Mouse (Mus musculus) heart, adult 2 months (tissue): ENCODE measurements around the gene Dpf3. TPM values are rescaled to one million over a fixed set of nuclear protein-coding genes. Genes with fewer than 3 reads are reported as not detected.

ENCODE experiments used
- DNase-seq, 2 experiments: peaks; one replicate each; pipeline ENCODE4 v3.0.0; 2021
- H3K27ac ChIP-seq: fragments of 200-600 bp; 2 replicates; pipeline ENCODE4 v1.8.1; 2022
- H3K27me3 ChIP-seq: fragments of 200-500 bp; 2 replicates; pipeline ENCODE4 v1.6.1; 2012; ENCODE audit warnings: mild to moderate bottlenecking, low read length, inconsistent platforms, mixed read lengths; ENCODE audit not compliant: control insufficient read depth, insufficient read depth
- H3K36me3 ChIP-seq: fragments of 200-500 bp; 2 replicates; pipeline ENCODE4 v1.6.1; 2012; ENCODE audit warnings: low read length, inconsistent platforms; ENCODE audit not compliant: control insufficient read depth, insufficient read depth
- H3K4me1 ChIP-seq: fragments of 200-500 bp; 2 replicates; pipeline ENCODE4 v1.6.1; 2011; ENCODE audit warnings: low read length; ENCODE audit not compliant: control insufficient read depth, insufficient read depth
- H3K4me3 ChIP-seq: fragments of 200-600 bp; 2 replicates; pipeline ENCODE4 v1.8.1; 2022
- H3K79me2 ChIP-seq: fragments of 200-500 bp; replicated peaks from 2 replicates; pipeline ENCODE4 v1.6.1; 2012; ENCODE audit warnings: mild to moderate bottlenecking, inconsistent platforms, low read length, moderate library complexity, mixed read lengths; ENCODE audit not compliant: control insufficient read depth, insufficient read depth
- H3K9ac ChIP-seq: fragments of 200-500 bp; 2 replicates; pipeline ENCODE4 v1.6.1; 2012; ENCODE audit warnings: low read depth, mild to moderate bottlenecking, control low read depth, inconsistent platforms, low read length, mixed read lengths
- CTCF ChIP-seq: fragments of 200-600 bp; IDR thresholded peaks from 2 replicates; pipeline ENCODE4 v1.8.1; 2022; ENCODE audit warnings: antibody characterized with exemption, mild to moderate bottlenecking, moderate library complexity
- EP300 ChIP-seq: fragments of 200-500 bp; IDR thresholded peaks from 2 replicates; pipeline ENCODE4 v1.6.1; 2011; ENCODE audit warnings: low read depth, low read length, control low read depth; ENCODE audit not compliant: insufficient read depth
- POLR2A ChIP-seq: fragments of 200-500 bp; IDR thresholded peaks from 2 replicates; pipeline ENCODE4 v1.6.1; 2011; ENCODE audit warnings: mild to moderate bottlenecking, low read depth, low read length, control low read depth; ENCODE audit not compliant: insufficient read depth
- WGBS: fragments of 180-500 bp; shearing (Covaris S2); methylation state at CpG from one replicate; pipeline ENCODE4 v1.1.7; 2018; 5-methylcytosine and 5-hydroxymethylcytosine counted together
- intact Hi-C: fragments of 180-260 bp; cut with DNase I; formaldehyde crosslinking; loops from one replicate; pipeline ENCODE4 v1.15.1; 2025
- polyA plus RNA-seq: library from polyadenylated mRNA; depleted of rRNA; stranded (reverse); fragments of >200 nt; gene quantifications from 2 replicates; pipeline ENCODE4 v1.2.3, GENCODE M21; 2012; rRNA removed
- total RNA-seq, 2 experiments: library from RNA; stranded (reverse); gene quantifications; 2 replicates each; pipeline ENCODE4 v1.2.3; 2021

Gene Dpf3
- total and polyA plus RNA-seq, 3 experiments: 9.1 to 18.8 (median 16.6) TPM

DNA sequence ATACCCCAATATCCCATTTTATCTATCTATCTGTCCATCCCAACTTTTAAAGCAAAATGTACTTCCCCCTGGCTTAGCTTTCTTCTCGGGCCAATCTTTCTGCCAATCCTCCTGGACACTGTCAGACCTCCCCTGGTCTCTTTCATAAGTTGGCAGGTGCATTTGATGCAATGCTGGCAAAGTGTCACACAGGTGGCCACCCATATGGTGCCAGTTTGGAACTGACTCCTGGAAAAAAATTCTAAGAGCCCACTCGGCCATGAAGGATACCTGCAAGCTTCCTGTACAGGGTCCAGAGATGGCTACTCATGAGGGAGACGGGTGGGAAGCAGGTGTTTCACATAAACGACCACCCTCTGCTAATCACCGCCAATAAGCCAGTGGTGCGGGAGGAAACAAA, 307.0 kb downstream of the Dpf3 start:
- Histone ChIP-seq H3K4me3 (no peak overlapping the region), H3K27ac (no peak overlapping the region), H3K27me3 (no peaks in the 10 kb centered on the region), H3K36me3 (no peaks in the 10 kb centered on the region), H3K79me2 (no peaks in the 10 kb centered on the region), H3K4me1 (no peaks in the 10 kb centered on the region), H3K9ac (no peak overlapping the region)
- intact Hi-C loops: no loop called here
- no peak for DNase-seq
- 75% methylated on average over 6 of the region's 6 CpGs for WGBS
- no peak for TF ChIP-seq CTCF
- TF ChIP-seq EP300: no peak
- TF ChIP-seq POLR2A: no peak

GRCm38 (mm10) chr12:83179860-83180259, 307.7 kb downstream of the Dpf3 start:
- intact Hi-C loops: no loop called here
- H3K27ac ChIP-seq: no peak overlapping the region
- 63% methylated on average over 1 of the region's 1 CpGs for WGBS
- DNase-seq: no peak
- H3K4me1 ChIP-seq: no peaks in the 10 kb centered on the region
- H3K27me3 ChIP-seq: no peaks in the 10 kb centered on the region
- TF ChIP-seq POLR2A (no peak), CTCF (no peak), EP300 (no peak)
- no peaks in the 10 kb centered on the region for H3K36me3 ChIP-seq
- H3K79me2 ChIP-seq: no peaks in the 10 kb centered on the region
- no peak overlapping the region for H3K4me3 ChIP-seq
- no peak overlapping the region for H3K9ac ChIP-seq

GRCm38 (mm10) chr12:83178770-83179169, 308.7 kb downstream of the Dpf3 start:
- TF ChIP-seq EP300 (no peak), CTCF (no peak), POLR2A (no peak)
- no peak for DNase-seq
- H3K9ac ChIP-seq: no peak overlapping the region
- intact Hi-C loops: no loop called here
- WGBS: 84% methylated on average over 2 of the region's 2 CpGs
- H3K36me3 ChIP-seq: no peaks in the 10 kb centered on the region
- no peaks in the 10 kb centered on the region for H3K27me3 ChIP-seq
- H3K27ac ChIP-seq: no peak overlapping the region
- no peaks in the 10 kb centered on the region for H3K79me2 ChIP-seq
- no peak overlapping the region for H3K4me3 ChIP-seq
- H3K4me1 ChIP-seq: no peaks in the 10 kb centered on the region

DNA sequence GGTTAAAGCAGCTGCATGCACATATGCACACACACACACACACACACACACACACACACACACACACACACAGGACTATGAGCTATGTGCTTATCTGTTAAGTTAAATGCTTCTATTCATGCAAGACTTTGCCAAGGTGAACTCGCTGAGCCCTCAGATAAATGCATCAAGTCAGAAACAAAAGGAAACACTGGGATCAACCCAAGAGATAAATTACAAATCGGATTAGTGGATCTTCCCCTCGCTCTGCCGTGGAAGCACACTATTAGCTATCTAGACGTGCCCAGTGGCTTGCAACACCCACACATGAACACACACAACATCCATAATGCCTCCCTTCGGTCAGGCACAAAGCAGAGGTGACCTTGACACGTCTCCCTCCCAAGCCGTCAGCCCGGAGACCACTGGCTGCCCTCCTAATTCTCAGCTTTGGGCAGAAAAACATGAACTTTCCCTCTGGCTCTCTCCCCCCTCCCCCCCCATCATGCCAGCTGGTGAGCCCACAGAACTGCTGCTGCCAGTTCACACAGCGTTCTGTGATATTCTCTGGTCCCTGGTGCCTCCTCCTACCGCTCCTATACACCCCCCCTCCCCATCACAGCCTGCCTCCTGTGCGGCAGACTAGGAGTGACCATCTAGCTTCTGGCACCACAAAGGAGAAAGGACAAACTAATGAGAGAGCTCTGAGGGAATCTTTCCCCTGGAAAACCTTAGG, 317.9 kb downstream of the Dpf3 start:
- Histone ChIP-seq H3K27ac (no peak overlapping the region), H3K4me3 (no peak overlapping the region), H3K9ac (no peak overlapping the region), H3K27me3 (no peaks in the 10 kb centered on the region), H3K79me2 (no peaks in the 10 kb centered on the region), H3K4me1 (no peaks in the 10 kb centered on the region), H3K36me3 (no peaks in the 10 kb centered on the region)
- WGBS: 19% methylated on average over 12 of the region's 12 CpGs
- no peak for DNase-seq
- TF ChIP-seq POLR2A (no peak), CTCF (no peak), EP300 (no peak)
- intact Hi-C loops: no loop called here

DNA sequence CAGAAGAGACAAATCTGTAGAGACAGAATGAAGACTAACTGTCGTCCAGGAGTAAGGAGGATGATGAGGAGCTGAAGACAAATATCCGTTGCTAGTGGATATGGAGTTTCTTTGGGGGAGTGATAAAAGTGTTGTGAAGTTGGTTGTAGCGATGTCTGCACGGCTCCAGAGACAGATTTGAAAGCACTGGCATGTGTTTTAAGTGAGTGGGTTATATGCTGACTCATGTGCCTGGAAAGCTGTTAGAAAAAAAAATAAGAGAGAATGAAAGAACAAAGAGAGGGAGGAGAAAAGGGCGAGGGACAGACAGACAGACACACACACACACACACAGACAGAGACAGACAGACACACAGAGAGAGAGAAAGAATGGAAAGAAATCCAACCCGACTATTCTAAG, 319.2 kb downstream of the Dpf3 start:
- WGBS: 74% methylated on average over 6 of the region's 6 CpGs
- no peaks in the 10 kb centered on the region for H3K36me3 ChIP-seq
- H3K27ac ChIP-seq: no peak overlapping the region
- H3K79me2 ChIP-seq: no peaks in the 10 kb centered on the region
- H3K4me1 ChIP-seq: no peaks in the 10 kb centered on the region
- no peak overlapping the region for H3K9ac ChIP-seq
- no peak for TF ChIP-seq EP300
- TF ChIP-seq POLR2A: no peak
- TF ChIP-seq CTCF: no peak
- H3K27me3 ChIP-seq: no peaks in the 10 kb centered on the region
- DNase-seq: no peak
- intact Hi-C loops: no loop called here
- H3K4me3 ChIP-seq: no peak overlapping the region

- TF ChIP-seq POLR2A: no peak
- TF ChIP-seq EP300: no peak
- no peak for TF ChIP-seq CTCF
- no peaks in the 10 kb centered on the region for H3K27me3 ChIP-seq
- H3K4me3 ChIP-seq: no peak overlapping the region
- no peak overlapping the region for H3K9ac ChIP-seq
- no peak overlapping the region for H3K27ac ChIP-seq
- no peaks in the 10 kb centered on the region for H3K36me3 ChIP-seq
- no peak for DNase-seq
- 47% methylated on average over 1 of the region's 1 CpGs for WGBS
- intact Hi-C loops: no loop called here
- H3K79me2 ChIP-seq: no peaks in the 10 kb centered on the region
- no peaks in the 10 kb centered on the region for H3K4me1 ChIP-seq
Measured at GRCm38 (mm10) chr12:83165058-83165457, 322.5 kb downstream of the Dpf3 start.

Other genes starting within 250 kb of the Dpf3 start
- 10 to 100 TPM; 11.9 to 13.6 TPM for gene Dcaf4, start 32.8 kb upstream of the Dpf3 start, total RNA-seq
- 17.2 and 26.1 TPM in 2 replicates for gene Dcaf4, start 32.8 kb upstream of the Dpf3 start, polyA plus RNA-seq
- gene Zfyve1, start 109.5 kb upstream of the Dpf3 start, total RNA-seq: 10 to 100 TPM; 13.4 to 15.3 TPM
- gene Zfyve1, start 109.5 kb upstream of the Dpf3 start, polyA plus RNA-seq: 10.0 and 17.7 TPM in 2 replicates
- gene Rbm25, start 143.5 kb upstream of the Dpf3 start, total RNA-seq: 10 to 100 TPM; 37.3 to 49.6 TPM
- 27.4 and 58.5 TPM in 2 replicates for gene Rbm25, start 143.5 kb upstream of the Dpf3 start, polyA plus RNA-seq
- 10 to 100 TPM; 35.1 to 38.0 TPM for gene Psen1, start 200.4 kb upstream of the Dpf3 start, total RNA-seq
- gene Psen1, start 200.4 kb upstream of the Dpf3 start, polyA plus RNA-seq: 16.8 and 24.5 TPM in 2 replicates